Mouse (Mus musculus): ENCODE results near the gene Sdad1. TPM values are rescaled to one million over a fixed set of nuclear protein-coding genes. Genes with fewer than 3 reads are reported as not detected.

Sdad1 gene
- total RNA-seq, 2 experiments from 2014 or later, result 15.5 to 25.1 TPM

GRCm38 (mm10) chr5:92318119-92318518 is 7.8 kb upstream of the Sdad1 start:
- intact Hi-C loops (cut with DNase I), result no loop called here

DNA sequence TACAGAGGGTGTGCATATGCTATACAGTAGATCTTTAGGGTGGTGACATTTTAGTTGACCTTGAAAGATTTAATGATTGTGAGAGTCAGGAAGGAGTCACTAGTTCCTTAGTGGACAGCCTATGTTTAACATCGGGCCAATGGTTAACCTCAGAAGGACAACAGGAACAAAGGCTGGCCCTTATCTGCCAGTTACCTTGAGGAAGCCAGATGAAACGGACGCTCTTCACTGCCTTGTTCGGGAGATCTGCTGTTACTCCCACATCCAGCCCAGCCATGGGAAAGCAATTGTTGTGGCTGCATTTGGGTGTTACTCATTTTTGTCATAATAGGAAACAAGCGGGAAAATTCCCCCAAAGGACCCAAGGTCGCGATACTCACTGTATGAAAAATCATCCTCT is 3.5 kb upstream of the Sdad1 start:
- intact Hi-C loops (cut with DNase I), result no loop called here
- DNase-seq (ENCODE audit: low spot score in 2 of 2), result no peak

More at GRCm38 (mm10) chr5:92318119-92318518, 7.8 kb upstream of the Sdad1 start:
- no peak for DNase-seq (ENCODE audit: low spot score in 2 of 2)

DNA sequence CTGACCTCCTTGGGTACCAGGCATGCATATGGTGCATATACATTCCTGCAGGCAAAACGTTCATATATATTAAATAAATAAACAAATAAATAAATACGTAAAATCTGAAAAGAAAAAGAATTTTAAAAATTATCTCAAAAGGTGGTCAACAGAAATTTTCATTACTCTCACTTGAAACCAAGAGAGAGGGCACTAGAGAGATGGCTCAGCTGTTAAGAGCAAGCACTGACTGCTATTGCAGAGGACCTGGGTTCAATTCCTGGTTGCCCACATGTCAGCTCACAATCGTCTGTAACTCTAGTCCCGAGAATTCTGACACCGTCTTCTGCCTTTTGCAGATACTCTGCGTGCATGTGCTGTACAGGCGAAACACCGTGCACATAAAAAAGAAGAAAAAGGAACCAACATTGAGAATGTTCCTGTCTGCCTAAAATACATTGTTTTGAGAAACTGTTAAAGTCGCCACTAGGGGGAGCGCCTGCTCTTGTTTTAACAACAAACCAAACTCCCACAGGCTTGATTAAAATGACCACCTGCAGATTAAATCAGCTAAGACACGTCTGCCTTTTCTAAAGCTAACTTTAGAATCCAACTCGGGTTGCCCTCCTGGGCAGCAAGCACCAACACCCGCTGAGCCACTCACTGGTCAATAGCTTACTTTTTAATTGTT is 1.9 kb upstream of the Sdad1 start:
- DNase-seq (ENCODE audit: low spot score in 2 of 2), result peak; percentile 60 to 85
- intact Hi-C loops (cut with DNase I), result loop anchor here (1.0 kb wide), 1 partner anchor 69 kb away; no protein-coding TSS in a partner anchor

- intact Hi-C loops (cut with DNase I), result no loop called here
- DNase-seq (ENCODE audit: low spot score in 2 of 2), result no peak
Measured at GRCm38 (mm10) chr5:92304291-92304690, 6.0 kb downstream of the Sdad1 start.

- DNase-seq (ENCODE audit: low spot score in 2 of 2), result no peak
Measured at GRCm38 (mm10) chr5:92302149-92302840, 8.0 kb downstream of the Sdad1 start.

DNA sequence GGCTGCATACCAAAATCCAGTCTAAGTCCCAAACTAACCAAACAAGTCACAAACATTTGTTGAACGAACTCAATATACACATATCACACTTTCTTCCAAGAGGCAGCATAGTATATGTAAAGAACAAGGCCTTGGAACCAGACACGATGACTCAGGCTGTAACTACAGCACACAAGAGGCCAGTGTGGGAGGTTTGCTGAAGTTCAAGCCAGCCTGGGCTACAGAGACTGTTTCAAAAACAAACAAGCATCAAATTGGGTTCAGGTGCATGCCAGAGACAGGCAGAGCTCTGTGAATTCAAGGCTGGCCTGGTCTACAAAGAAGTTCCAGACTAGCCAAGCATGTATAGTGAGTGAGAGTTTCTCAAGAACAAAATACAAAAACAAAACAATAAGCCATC is 15.8 kb downstream of the Sdad1 start:
- DNase-seq (ENCODE audit: low spot score in 2 of 2), result no peak

More at GRCm38 (mm10) chr5:92302149-92302840, 8.0 kb downstream of the Sdad1 start:
- intact Hi-C loops (cut with DNase I), result no loop called here

DNA sequence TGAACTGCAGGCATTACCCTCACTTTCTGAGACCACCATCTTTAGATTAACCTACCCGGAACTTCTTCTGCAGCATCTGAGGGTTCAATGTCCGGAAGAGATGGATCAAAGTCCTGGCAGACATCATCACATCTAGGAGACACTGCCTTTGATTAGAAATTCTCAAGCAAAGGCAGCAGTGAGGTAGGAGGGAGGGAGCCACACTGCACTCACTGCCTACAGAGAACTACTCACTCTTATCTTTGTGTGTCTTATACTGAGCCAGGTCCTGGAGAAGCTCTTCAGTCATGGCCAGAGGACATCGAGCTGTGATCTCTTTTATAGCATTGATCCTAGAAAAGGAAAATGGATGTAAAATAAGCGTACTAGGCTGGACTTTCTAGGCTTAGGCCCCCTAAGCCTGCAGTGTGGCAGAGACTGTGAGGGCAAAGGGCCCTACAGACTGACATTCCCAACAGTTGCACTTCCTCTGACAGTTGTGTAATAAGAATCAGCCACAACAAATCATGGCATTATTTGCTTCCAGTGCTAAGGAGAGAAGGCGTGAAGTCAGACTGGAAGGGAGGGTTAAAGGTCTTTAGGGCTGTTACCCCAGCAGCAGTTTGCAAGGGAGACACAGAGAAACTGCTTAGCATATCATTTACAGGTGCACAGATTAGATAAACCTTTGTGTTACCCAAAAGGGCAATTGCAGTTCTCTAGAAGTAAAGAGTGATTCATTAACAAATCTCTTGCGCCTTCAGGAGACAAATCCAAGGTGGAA is 18.4 kb downstream of the Sdad1 start:
- DNase-seq (ENCODE audit: low spot score in 2 of 2), result no peak
- intact Hi-C loops (cut with DNase I), result no loop called here

More for the DNA sequence above, 15.8 kb downstream of the Sdad1 start:
- intact Hi-C loops (cut with DNase I), result no loop called here

DNA sequence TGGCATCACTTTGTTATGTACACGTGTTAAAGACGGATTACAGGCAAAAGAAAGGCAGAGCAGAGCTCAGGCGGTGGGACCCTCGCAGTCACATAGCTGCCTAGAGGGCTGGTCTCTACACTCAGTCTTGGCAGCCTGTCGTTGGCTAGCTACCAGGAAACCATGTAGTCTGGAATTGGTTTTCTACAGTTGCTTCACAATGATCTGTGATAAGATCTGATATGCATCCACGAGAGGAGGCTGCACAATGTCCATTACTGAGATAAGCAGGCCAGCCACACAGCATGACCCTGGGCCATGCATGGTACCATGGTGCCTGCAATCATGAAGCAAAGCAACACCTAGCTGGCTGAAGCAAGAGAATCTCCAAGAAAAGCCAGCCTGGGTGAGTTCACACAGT is 22.4 kb downstream of the Sdad1 start:
- no peak for DNase-seq (ENCODE audit: low spot score in 2 of 2)
- intact Hi-C loops (cut with DNase I), result no loop called here

DNA sequence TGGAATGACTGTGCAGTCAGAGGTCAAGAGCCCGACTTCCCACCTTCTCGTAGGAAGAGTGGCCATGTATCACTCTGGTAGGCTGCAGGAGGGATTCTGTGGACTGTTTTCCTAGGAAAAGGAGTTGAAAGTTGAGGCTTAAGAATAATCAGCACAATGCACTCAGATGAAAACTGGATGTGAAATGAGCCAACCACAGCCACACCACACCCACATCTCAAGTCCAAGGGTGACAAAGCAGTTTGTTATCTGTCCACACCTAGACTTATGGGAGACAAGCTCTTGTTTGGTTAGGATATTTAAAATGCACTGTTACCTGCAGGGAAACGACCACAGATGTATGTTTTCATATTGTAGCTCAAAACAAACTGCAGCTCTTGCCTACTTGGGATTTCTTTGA is 27.2 kb downstream of the Sdad1 start:
- DNase-seq (ENCODE audit: low spot score in 2 of 2), result no peak
- intact Hi-C loops (cut with DNase I), result no loop called here

DNA sequence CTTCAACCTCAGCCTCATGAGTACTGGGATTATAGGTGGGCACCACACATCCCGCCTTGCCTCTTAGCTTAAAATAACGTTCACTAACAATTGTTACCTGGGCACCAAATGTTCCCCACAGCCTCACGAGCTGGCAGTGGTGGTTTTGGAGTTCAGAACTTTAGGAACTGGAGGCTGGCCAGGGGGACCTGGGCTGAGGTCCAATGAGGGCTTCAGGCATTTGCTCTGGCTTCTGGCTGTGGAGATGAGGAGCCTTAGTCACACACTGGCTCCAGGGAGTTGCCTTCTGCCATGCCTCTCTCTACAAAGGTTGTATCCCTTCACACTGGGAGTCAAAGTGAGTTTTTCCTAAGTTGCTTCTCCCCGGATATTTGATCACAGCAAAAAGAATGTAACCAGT is 27.7 kb downstream of the Sdad1 start:
- no peak for DNase-seq (ENCODE audit: low spot score in 2 of 2)
- intact Hi-C loops (cut with DNase I), result no loop called here

GRCm38 (mm10) chr5:92278942-92279537 is 31.2 kb downstream of the Sdad1 start:
- intact Hi-C loops (cut with DNase I), result no loop called here

GRCm38 (mm10) chr5:92277437-92278394 is 32.6 kb downstream of the Sdad1 start, which contains the start of gene Naaa:
Gene Naaa, minus strand, starts transcription at chr5:92278170.
- DNase-seq (ENCODE audit: low spot score in 2 of 2), result peak; percentile 81 to 87
- intact Hi-C loops (cut with DNase I), result no loop called here

More at GRCm38 (mm10) chr5:92278942-92279537, 31.2 kb downstream of the Sdad1 start:
- no peak for DNase-seq (ENCODE audit: low spot score in 2 of 2)

- no peak for DNase-seq (ENCODE audit: low spot score in 2 of 2)
- intact Hi-C loops (cut with DNase I), result no loop called here
Measured at GRCm38 (mm10) chr5:92270496-92270895, 39.8 kb downstream of the Sdad1 start.

DNA sequence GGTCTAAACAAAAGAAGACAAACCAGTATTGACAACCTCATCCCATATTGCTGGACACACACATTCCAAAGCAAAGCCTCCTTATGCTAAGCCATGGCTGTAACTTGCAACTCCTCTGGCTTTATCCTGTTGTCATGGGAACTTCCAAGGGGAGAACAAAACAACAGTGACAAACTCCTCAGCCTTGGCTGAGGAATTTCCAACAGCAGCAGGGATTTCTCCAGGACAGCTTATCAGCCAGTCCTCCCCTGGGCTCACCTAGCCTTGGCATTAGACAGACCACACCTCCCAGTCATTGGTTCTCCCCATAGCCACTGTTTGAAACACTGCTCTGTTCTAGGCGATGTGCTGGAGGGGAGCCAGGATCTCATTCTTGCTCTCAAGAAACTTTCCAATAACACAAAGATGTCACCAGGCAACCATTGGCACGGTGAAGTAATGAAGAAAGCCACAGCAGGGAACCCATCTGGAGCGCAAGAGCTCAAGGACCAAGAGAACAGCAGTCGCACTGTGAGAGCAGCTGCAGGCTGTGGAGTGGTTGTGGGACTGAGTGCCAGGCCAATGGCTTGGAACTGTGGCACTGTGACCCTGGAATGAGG is 46.4 kb downstream of the Sdad1 start:
- intact Hi-C loops (cut with DNase I), result no loop called here
- peak; percentile 48 to 64 for DNase-seq (ENCODE audit: low spot score in 2 of 2)

DNA sequence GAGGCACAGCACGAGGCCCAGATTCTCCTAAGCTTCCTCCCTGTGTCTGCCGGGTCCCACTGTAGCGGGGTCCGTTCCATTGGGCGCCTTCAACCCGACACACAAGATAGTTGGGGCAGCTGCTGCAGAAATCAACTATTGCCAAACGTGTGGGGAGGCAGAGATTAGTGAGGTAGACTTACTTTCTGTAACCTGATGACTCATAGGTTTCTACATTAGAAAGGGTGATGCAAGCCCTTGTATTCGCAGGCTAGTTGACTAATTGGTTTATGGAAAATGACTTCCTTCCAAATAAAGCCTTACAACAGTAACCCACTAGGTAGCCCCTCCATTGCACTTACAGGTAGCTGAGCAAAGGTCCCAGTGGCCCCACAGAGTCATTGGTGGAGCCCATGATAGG is 47.6 kb downstream of the Sdad1 start:
- intact Hi-C loops (cut with DNase I), result no loop called here
- DNase-seq (ENCODE audit: low spot score in 2 of 2), result no peak

- intact Hi-C loops (cut with DNase I), result no loop called here
- no peak for DNase-seq (ENCODE audit: low spot score in 2 of 2)
Measured at GRCm38 (mm10) chr5:92256218-92256617, 54.1 kb downstream of the Sdad1 start, which contains the start of gene Ppef2. Gene Ppef2, minus strand, starts transcription at chr5:92256278.

DNA sequence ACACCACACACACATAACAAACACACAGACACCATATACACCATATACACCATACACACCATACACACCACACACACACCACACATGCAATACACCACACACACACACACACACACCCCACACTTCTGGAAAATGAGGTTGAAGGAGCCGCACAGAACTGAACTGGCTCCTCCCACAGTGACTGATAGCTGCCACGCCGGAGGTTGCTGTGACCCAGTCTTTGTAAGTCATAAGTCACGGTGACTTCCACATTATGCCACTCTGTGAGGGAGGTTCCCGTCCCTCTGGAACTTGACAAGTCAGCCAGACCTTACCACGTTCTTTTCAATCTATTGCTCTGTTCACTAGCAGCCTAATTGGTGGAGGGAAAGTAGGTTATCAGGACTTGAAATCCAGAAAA is 55.8 kb downstream of the Sdad1 start:
- intact Hi-C loops (cut with DNase I), result no loop called here
- DNase-seq (ENCODE audit: low spot score in 2 of 2), result no peak

- peak in 1 of 2 experiments; percentile 17 for DNase-seq (ENCODE audit: low spot score in 2 of 2)
- intact Hi-C loops (cut with DNase I), result no loop called here
Measured at GRCm38 (mm10) chr5:92252797-92253343, 57.4 kb downstream of the Sdad1 start.
